Mouse (Mus musculus) bone marrow, adult 2 months (tissue): ENCODE results near the gene Cdca4.

ENCODE experiments used
- CTCF ChIP-seq: fragments of 200-500 bp; IDR thresholded peaks from 2 replicates; pipeline ENCODE4 v1.5.1; 2011; ENCODE audit warnings: low read length, control low read depth; ENCODE audit not compliant: control insufficient read depth, insufficient read depth
- POLR2A ChIP-seq: fragments of 200-500 bp; IDR thresholded peaks from 2 replicates; pipeline ENCODE4 v1.6.1; 2011; ENCODE audit warnings: low read depth, mild to moderate bottlenecking, control low read depth, low read length, borderline replicate concordance; ENCODE audit not compliant: control insufficient read depth

GRCm38 (mm10) chr12:112808587-112809364 is 20.4 kb downstream of the Cdca4 start, which contains the start of gene Clba1:
- peak; percentile 53; the same call in 1 of the 2 replicates for TF ChIP-seq CTCF
- peak; percentile 39; the same call in 1 of the 2 replicates for TF ChIP-seq POLR2A
